Mouse (Mus musculus) heart, embryonic 10.5 days (tissue): Measurements from ENCODE around the gene H2afz. TPM values are rescaled to one million over a fixed set of nuclear protein-coding genes. Genes with fewer than 3 reads are reported as not detected.
"Not testable (repeated sequence)": the region's sequence is repeated elsewhere in the genome, so short reads cannot be mapped to it uniquely, and the experiment has no call there.

Experiments
- DNase-seq: peaks from one replicate; pipeline ENCODE4 v3.0.0-alpha.2; 2017; ENCODE audit warnings: low spot score
- H3K27ac ChIP-seq: fragments of 300-500 bp; sonication (generic); 2 replicates; pipeline ENCODE4 v1.5.1; 2016; ENCODE audit warnings: mild to moderate bottlenecking
- H3K27me3 ChIP-seq: fragments of 300-500 bp; sonication (generic); 2 replicates; pipeline ENCODE4 v1.6.1; 2016; ENCODE audit warnings: mild to moderate bottlenecking; ENCODE audit not compliant: poor library complexity, insufficient read depth, severe bottlenecking
- H3K36me3 ChIP-seq: fragments of 300-500 bp; sonication (generic); 2 replicates; pipeline ENCODE4 v1.6.1; 2016; ENCODE audit warnings: mild to moderate bottlenecking, moderate library complexity
- H3K4me1 ChIP-seq: fragments of 300-500 bp; sonication (generic); 2 replicates; pipeline ENCODE4 v1.6.1; 2016; ENCODE audit warnings: mild to moderate bottlenecking
- H3K4me3 ChIP-seq: fragments of 300-500 bp; sonication (generic); 2 replicates; pipeline ENCODE4 v1.5.1; 2016; ENCODE audit warnings: mild to moderate bottlenecking, moderate library complexity
- H3K9me3 ChIP-seq: fragments of 300-500 bp; sonication (generic); 2 replicates; pipeline ENCODE4 v1.6.1; 2016; ENCODE audit warnings: mild to moderate bottlenecking, moderate library complexity
- WGBS: fragments of 180-500 bp; shearing (Covaris S2); methylation state at CpG from one replicate; pipeline ENCODE4 v1.1.7; 2016; 5-methylcytosine and 5-hydroxymethylcytosine counted together
- polyA plus RNA-seq: library from polyadenylated mRNA; unstranded; fragments of >200 nt; fragmentation: Nextera tagmentation; extraction: Ambion mirVana; gene quantifications from 2 replicates; pipeline ENCODE4 v1.2.1, GENCODE M21; 2016

H2afz gene
- polyA plus RNA-seq, 1 experiment from 2014 or later: 1,931 TPM

DNA sequence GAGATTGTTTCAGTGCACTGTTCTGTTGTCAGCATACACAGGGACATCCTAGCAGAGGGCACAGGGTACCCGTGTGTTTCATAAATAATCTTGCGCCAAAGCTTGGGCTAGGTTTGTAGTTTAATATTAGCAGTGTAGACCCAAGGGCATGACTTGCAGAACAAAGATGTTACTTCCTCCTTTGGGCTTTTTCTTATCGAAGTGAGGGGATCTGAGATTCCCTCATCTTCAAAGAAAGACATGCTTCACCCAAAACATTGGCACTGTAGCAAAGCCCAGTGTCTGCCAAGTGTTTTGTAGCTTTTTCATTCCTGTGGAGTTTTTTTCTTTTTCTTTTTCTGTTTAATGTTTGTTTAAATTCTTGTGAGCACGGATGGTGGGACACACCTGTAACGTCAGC is 33.4 kb downstream of the H2afz start:
- H3K9me3 ChIP-seq: no peaks in the 10 kb centered on the region
- H3K4me3 ChIP-seq: no peak overlapping the region
- H3K27ac ChIP-seq: no peak overlapping the region
- peaks cover 38% of the 10 kb centered on the region for H3K36me3 ChIP-seq
- no peaks in the 10 kb centered on the region for H3K4me1 ChIP-seq
- no peak for DNase-seq
- no peaks in the 10 kb centered on the region for H3K27me3 ChIP-seq
- 91% methylated on average over 5 of the region's 5 CpGs for WGBS

DNA sequence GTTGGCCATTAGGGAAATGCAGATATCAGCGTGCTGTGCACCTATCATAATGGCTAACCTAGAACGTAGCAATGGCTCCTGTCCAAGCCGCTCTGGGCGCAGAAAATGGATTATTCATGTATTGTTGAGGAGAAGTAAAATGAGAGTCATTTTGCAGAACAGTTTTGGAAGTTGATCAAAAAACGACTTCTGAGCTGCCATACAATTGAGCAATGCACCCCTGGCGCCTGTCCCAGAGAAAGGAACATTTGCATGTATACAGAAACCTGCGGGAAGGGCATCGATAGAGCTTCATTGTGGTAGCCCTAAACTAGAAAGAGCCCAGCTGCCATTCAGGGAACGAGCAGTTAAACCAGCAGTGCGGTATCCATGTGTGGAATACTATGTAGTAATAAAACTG is 35.9 kb downstream of the H2afz start:
- DNase-seq: no peak
- WGBS: 89% methylated on average over 10 of the region's 10 CpGs
- Histone ChIP-seq H3K9me3 (no peaks in the 10 kb centered on the region), H3K4me3 (no peak overlapping the region), H3K4me1 (no peaks in the 10 kb centered on the region), H3K27me3 (no peaks in the 10 kb centered on the region), H3K36me3 (peaks cover 38% of the 10 kb centered on the region), H3K27ac (no peak overlapping the region)

DNA sequence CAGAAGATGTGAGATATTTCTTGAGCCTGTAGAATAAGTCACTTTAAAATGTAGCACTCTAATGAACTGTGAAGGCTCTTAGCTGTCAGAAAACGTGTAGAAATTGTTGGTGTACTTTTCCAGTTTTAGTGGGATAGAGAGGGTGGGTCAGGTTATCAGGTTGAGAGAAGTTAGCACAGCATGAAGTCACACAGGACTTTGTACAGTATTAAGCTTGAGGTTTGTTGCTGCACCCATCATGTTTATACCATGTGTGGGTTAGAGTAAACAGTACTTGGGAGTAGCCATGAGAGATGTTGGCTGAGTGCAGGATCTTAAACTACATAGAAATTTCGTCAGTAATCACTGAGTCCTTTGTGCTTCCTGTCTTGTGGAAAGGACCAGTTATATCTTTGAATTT is 48.8 kb downstream of the H2afz start:
- WGBS: 64% methylated on average over 2 of the region's 2 CpGs
- H3K9me3 ChIP-seq: no peaks in the 10 kb centered on the region
- no peak for DNase-seq
- no peak overlapping the region for H3K4me3 ChIP-seq
- no peak overlapping the region for H3K27ac ChIP-seq
- H3K27me3 ChIP-seq: no peaks in the 10 kb centered on the region
- peaks cover 11% of the 10 kb centered on the region; the same call in 1 of the 2 replicates for H3K36me3 ChIP-seq
- peaks cover 10% of the 10 kb centered on the region for H3K4me1 ChIP-seq

DNA sequence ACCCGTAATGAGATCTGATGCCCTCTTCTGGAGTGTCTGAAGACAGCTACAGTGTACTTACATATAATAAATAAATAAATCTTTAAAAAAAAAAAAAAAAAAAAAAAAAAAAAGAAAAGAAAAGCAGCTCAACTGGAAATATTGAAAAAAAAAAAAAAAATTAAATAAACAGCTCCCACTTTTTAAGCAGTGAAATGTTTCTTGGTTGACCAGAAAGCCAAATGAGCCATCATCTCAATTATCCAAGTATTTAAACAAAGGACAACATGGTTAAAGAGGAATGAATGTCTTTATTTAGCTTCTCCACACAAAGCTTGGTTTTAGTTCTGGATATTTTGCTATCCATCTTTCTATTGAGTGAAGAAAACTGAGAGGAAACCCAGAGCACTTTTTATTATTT is 50.3 kb downstream of the H2afz start:
- not testable (repeated sequence) for DNase-seq, H3K27ac ChIP-seq, H3K27me3 ChIP-seq, H3K9me3 ChIP-seq, H3K36me3 ChIP-seq, H3K4me3 ChIP-seq
- H3K4me1 ChIP-seq: peaks cover 16% of the 10 kb centered on the region
- 50% methylated on average over 1 of the region's 1 CpGs for WGBS

Other genes with a start within 250 kb of the H2afz start
- gene Ddit4l, start 242.9 kb upstream of the H2afz start, polyA plus RNA-seq: 3.2 and 5.9 TPM in 2 replicates
- not detected in 2 replicates for gene Gm21962, start 193.0 kb upstream of the H2afz start, polyA plus RNA-seq
- 11.1 and 12.9 TPM in 2 replicates for gene Dnajb14, start 3.2 kb downstream of the H2afz start, polyA plus RNA-seq
- 99.2 and 100 TPM in 2 replicates for gene Lamtor3, start 54.0 kb downstream of the H2afz start, polyA plus RNA-seq
- 8.7 and 9.3 TPM in 2 replicates for gene Dapp1, start 117.1 kb downstream of the H2afz start, polyA plus RNA-seq
- gene 1110002E22Rik, start 200.6 kb downstream of the H2afz start, polyA plus RNA-seq: 3.2 and 6.8 TPM in 2 replicates
- 0.20 TPM in 1 of 2 replicates, not detected in the other for gene Gm5105, start 202.9 kb downstream of the H2afz start, polyA plus RNA-seq